Mouse (Mus musculus): Measurements from ENCODE around the gene Lsm10.

GRCm38 (mm10) chr4:126113243-126113642 is 16.8 kb downstream of the Lsm10 start:
- TF ChIP-seq CTCF (IDR thresholded peaks at IDR 0.05; ENCODE audit: control insufficient read depth, insufficient read depth, low read length): no peak
- no peak for TF ChIP-seq POLR2A (IDR thresholded peaks at IDR 0.05; ENCODE audit: borderline replicate concordance, control insufficient read depth, low read depth, low read length)

Measured in bone marrow, adult 2 months (tissue).